Mouse (Mus musculus) ES-E14 (cell line): ENCODE results near the gene Pilrb1. TPM values are rescaled to one million over a fixed set of nuclear protein-coding genes. Genes with fewer than 3 reads are reported as not detected.

ENCODE experiments used
- DNase-seq: peaks from one replicate; pipeline ENCODE4 v3.0.0-alpha.2; 2013; ENCODE audit warnings: low read depth, low spot score
- H3K27ac ChIP-seq: 2 replicates; pipeline ENCODE4 v1.5.1; 2012; ENCODE audit warnings: low read depth, mild to moderate bottlenecking, low read length, moderate library complexity, mixed read lengths; ENCODE audit not compliant: poor library complexity, insufficient read depth, severe bottlenecking
- H3K36me3 ChIP-seq: 2 replicates; pipeline ENCODE4 v1.6.1; 2012; ENCODE audit warnings: mild to moderate bottlenecking, low read length, moderate library complexity, mixed read lengths; ENCODE audit not compliant: control insufficient read depth, poor library complexity, insufficient read depth, severe bottlenecking
- H3K4me1 ChIP-seq, 2 experiments: fragments of 150-350 bp in 1 of 2; sonication (generic) in 1 of 2; 2 replicates each; pipeline ENCODE4 v1.6.1; 2012; ENCODE audit warnings: low read length in 2 of 2, mild to moderate bottlenecking in 1 of 2, mixed read lengths in 1 of 2; ENCODE audit not compliant: control insufficient read depth in 2 of 2, insufficient read depth in 2 of 2, poor library complexity in 1 of 2
- H3K4me3 ChIP-seq, 2 experiments: fragments of 150-350 bp in 1 of 2; sonication (generic) in 1 of 2; 2 replicates each; pipeline ENCODE4 v1.5.1; 2012; ENCODE audit warnings: low read length in 2 of 2, low read depth in 1 of 2, mild to moderate bottlenecking in 1 of 2, mixed read lengths in 1 of 2; ENCODE audit not compliant: insufficient read depth in 1 of 2, poor library complexity in 1 of 2, severe bottlenecking in 1 of 2
- H3K9ac ChIP-seq: 2 replicates; pipeline ENCODE4 v1.6.1; 2012; ENCODE audit warnings: low read depth, mild to moderate bottlenecking, low read length, mixed read lengths; ENCODE audit not compliant: poor library complexity, insufficient read depth, severe bottlenecking
- H3K9me3 ChIP-seq: fragments of 150-350 bp; sonication (generic); 2 replicates; pipeline ENCODE4 v1.6.1; 2012; ENCODE audit warnings: low read depth, mild to moderate bottlenecking, low read length; ENCODE audit not compliant: control insufficient read depth, insufficient read depth
- CHD2 ChIP-seq: IDR thresholded peaks from 2 replicates; pipeline ENCODE4 v1.6.1; 2014; ENCODE audit warnings: mild to moderate bottlenecking, low read depth, low read length, inconsistent platforms
- HCFC1 ChIP-seq: IDR thresholded peaks from 2 replicates; pipeline ENCODE4 v1.6.1; 2012; ENCODE audit warnings: low read length, inconsistent platforms, borderline replicate concordance; ENCODE audit not compliant: insufficient read depth
- MAFK ChIP-seq: IDR thresholded peaks from 2 replicates; pipeline ENCODE4 v1.6.1; 2014; ENCODE audit warnings: mild to moderate bottlenecking, low read depth, low read length, inconsistent platforms; ENCODE audit not compliant: insufficient read depth
- ZC3H11A ChIP-seq: IDR thresholded peaks from 2 replicates; pipeline ENCODE4 v1.6.1; 2012; ENCODE audit warnings: low read depth, mild to moderate bottlenecking, inconsistent platforms, low read length, borderline replicate concordance
- ZNF384 ChIP-seq: IDR thresholded peaks from 2 replicates; pipeline ENCODE4 v1.6.1; 2012; ENCODE audit warnings: low read depth, low read length, inconsistent platforms
- in situ Hi-C, 2 experiments: fragments of 600-800 bp; cut with MboI; formaldehyde crosslinking; loops; one replicate each; pipeline ENCODE4 v1.15.1; 2025; ENCODE audit warnings: low sequenced_read_pairs in 2 of 2, inconsistent platforms in 1 of 2; ENCODE audit not compliant: unreplicated experiment in 2 of 2
- total RNA-seq: library from RNA; depleted of rRNA; stranded (reverse); fragments of 300-350 nt; gene quantifications from 2 replicates; pipeline ENCODE4 v1.2.3, GENCODE M21; 2012

The Pilrb1 gene
- total RNA-seq, 1 experiment, result not detected

GRCm38 (mm10) chr5:137833500-137833899, 24.4 kb downstream of the Pilrb1 start:
- TF ChIP-seq HCFC1, result no peak
- TF ChIP-seq ZNF384, result no peak
- TF ChIP-seq MAFK, result no peak
- TF ChIP-seq CHD2, result no peak
- TF ChIP-seq ZC3H11A, result no peak
- no peak for DNase-seq
- Histone ChIP-seq H3K4me3 (no peak overlapping the region), H3K27ac (no peak overlapping the region), H3K36me3 (no peaks in the 10 kb centered on the region), H3K4me1 (no peaks in the 10 kb centered on the region), H3K9me3 (no peaks in the 10 kb centered on the region), H3K9ac (no peak overlapping the region)
- in situ Hi-C loops, result no loop called here

- H3K9ac ChIP-seq, result no peak overlapping the region
- DNase-seq, result no peak
- H3K9me3 ChIP-seq, result no peaks in the 10 kb centered on the region
- H3K36me3 ChIP-seq, result no peaks in the 10 kb centered on the region
- no peak for TF ChIP-seq MAFK
- TF ChIP-seq HCFC1, result no peak
- TF ChIP-seq ZC3H11A, result no peak
- TF ChIP-seq ZNF384, result no peak
- no peak for TF ChIP-seq CHD2
- in situ Hi-C loops, result no loop called here
- H3K27ac ChIP-seq, result no peak overlapping the region
- H3K4me3 ChIP-seq, result no peak overlapping the region
- H3K4me1 ChIP-seq, result no peaks in the 10 kb centered on the region
Measured at GRCm38 (mm10) chr5:137831506-137831905, 26.4 kb downstream of the Pilrb1 start.

- H3K36me3 ChIP-seq, result no peaks in the 10 kb centered on the region
- DNase-seq, result no peak
- H3K4me3 ChIP-seq, result no peak overlapping the region
- H3K4me1 ChIP-seq, result no peaks in the 10 kb centered on the region
- H3K9me3 ChIP-seq, result no peaks in the 10 kb centered on the region
- TF ChIP-seq CHD2, result no peak
- no peak for TF ChIP-seq ZC3H11A
- no peak for TF ChIP-seq MAFK
- TF ChIP-seq HCFC1, result no peak
- no peak for TF ChIP-seq ZNF384
- in situ Hi-C loops, result no loop called here
- H3K9ac ChIP-seq, result no peak overlapping the region
- H3K27ac ChIP-seq, result no peak overlapping the region
Measured at GRCm38 (mm10) chr5:137831106-137831505, 26.8 kb downstream of the Pilrb1 start.

- in situ Hi-C loops, result no loop called here
Measured at GRCm38 (mm10) chr5:137830238-137830637, 27.7 kb downstream of the Pilrb1 start.

GRCm38 (mm10) chr5:137828694-137829093, 29.2 kb downstream of the Pilrb1 start:
- no peak for DNase-seq
- Histone ChIP-seq H3K27ac (no peak overlapping the region), H3K9ac (no peak overlapping the region), H3K36me3 (no peaks in the 10 kb centered on the region), H3K9me3 (no peaks in the 10 kb centered on the region), H3K4me1 (no peaks in the 10 kb centered on the region), H3K4me3 (no peak overlapping the region)
- no peak for TF ChIP-seq ZNF384
- no peak for TF ChIP-seq MAFK
- in situ Hi-C loops, result no loop called here

More at GRCm38 (mm10) chr5:137830238-137830637, 27.7 kb downstream of the Pilrb1 start:
- H3K36me3 ChIP-seq, result no peaks in the 10 kb centered on the region
- H3K9me3 ChIP-seq, result no peaks in the 10 kb centered on the region
- DNase-seq, result no peak
- H3K9ac ChIP-seq, result no peak overlapping the region
- H3K4me1 ChIP-seq, result no peaks in the 10 kb centered on the region
- H3K27ac ChIP-seq, result no peak overlapping the region
- no peak overlapping the region for H3K4me3 ChIP-seq
- TF ChIP-seq ZNF384, result no peak
- TF ChIP-seq MAFK, result no peak
- no peak for TF ChIP-seq HCFC1
- TF ChIP-seq CHD2, result no peak
- no peak for TF ChIP-seq ZC3H11A
